Mouse (Mus musculus): ENCODE data around the gene Mrm1. TPM values are rescaled to one million over a fixed set of nuclear protein-coding genes. Genes with fewer than 3 reads are reported as not detected.
A peak's percentile ranks its signal among the peaks of the same experiment; 100 is the strongest.

Mrm1 gene
- total RNA-seq, 2 experiments from 2014 or later: 16.1 to 22.0 TPM

GRCm38 (mm10) chr11:84818085-84818960, 992 bp downstream of the Mrm1 start:
- intact Hi-C loops (cut with DNase I): loop anchor here (5.0 kb wide), 1 partner anchor 391 kb away; no protein-coding TSS in a partner anchor
- DNase-seq: peak; percentile 84 to 89

DNA sequence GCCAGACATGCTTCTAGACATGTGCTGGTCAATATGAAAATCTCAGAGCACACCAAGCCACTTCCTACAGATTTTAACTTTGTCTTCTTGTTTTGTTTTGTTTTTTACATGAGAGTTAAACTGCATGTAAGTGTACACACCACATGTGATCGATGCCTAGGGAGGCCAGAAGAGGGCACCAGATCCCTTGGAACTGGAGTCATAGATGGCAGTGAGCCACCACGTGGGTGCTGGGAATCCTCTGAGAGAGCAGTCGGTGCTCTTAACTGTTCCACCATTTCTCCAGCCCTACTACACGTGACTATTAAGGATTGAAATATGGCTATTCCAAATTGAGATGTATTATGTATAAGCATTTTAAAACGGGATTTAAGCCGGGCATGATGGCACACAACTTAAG, 2.0 kb downstream of the Mrm1 start:
- peak in 1 of 2 experiments; percentile 43 for DNase-seq
- intact Hi-C loops (cut with DNase I): loop anchor here (5.0 kb wide), 1 partner anchor 390 kb away; no protein-coding TSS in a partner anchor

DNA sequence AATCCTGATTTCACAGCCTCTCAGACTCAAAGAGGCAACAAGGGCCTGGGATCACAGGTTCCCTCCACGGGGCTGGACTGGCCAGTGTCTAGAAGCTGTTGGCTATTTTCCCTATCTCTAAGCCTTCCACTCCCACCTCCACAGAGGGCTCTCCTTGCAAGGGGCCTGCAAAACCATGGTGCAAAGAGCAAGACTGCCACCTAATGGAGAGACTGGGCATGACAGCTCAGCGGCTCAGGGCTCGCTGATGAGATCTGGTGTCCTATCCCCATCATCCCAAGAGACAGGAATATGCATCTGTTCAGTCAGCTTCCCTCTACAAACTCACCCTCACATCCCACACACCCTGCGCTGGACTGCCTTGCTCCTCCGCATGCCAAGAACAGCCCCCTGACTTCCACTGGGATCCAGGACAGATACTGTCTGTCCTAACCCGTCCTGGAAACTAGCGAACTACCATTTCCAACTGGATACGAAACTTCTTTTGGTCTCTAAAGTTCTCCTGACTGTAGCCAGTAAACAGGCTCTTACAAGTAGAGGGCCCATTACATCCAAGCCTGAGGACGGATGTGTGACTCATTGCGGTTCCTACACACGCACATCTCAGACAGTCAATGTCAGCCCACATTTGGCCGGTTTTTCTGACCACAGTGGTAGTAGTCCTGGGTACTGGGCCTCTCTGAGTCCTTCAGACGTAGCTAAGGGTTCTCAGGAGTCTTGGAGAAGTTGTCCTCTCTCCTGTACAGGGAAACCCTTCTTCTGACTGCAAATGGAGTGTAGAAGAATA, 5.4 kb downstream of the Mrm1 start:
- intact Hi-C loops (cut with DNase I): no loop called here

DNA sequence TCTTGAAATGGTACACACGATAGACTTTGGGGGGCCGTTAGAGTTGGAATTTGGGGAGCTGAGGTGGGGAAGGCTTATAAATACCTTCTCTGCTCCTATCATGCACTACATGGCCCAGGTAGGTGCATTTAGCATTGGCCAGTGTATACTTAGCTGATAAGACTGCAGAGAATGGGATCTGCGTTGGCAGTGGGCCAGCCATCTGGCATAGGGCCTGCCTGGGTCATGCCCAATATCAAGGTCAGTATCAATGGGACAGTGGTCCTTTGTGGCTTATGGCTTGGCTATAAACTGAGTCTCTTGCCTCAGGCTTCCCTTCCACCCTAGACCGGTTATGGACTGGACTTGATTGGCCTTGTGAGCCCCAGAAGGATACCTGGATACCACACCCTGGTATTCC, 14.9 kb downstream of the Mrm1 start:
- intact Hi-C loops (cut with DNase I): no loop called here
- no peak for DNase-seq

More for the DNA sequence above, 5.4 kb downstream of the Mrm1 start:
- DNase-seq: peak; percentile 70 to 83

DNA sequence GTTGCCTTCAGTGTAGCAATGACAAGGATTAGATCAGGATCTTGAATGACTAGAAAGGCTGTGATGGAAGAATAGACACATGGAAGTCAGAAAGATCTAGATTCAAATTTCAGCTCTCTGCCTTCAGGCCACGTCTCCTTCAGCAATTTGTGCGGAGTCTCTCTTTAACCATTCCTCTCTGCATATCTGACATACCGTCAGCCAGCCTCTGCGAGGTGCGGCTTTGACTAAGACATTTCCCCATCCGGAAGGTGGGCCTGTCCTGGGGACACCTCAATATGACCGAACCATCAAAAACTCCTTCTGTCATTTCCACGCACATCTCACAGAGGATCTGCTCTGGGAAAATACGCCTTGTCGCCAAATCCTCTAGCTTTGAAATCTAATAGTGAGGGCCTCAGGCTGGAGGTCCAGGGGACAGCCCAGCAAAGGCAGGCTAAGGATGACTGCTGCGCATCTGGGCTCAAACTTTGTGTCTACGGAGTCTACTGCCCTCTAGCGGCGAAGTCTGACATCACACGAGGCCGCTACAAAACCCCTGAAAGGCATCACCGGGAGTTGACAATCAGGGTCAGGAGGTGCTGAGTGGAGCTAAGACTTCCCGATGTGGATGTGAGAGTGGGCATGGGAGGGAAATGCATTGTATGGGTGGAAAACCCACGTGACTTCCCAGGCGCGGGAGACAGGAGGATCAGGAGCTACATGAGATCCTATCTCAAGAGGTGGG, 21.5 kb downstream of the Mrm1 start:
- intact Hi-C loops (cut with DNase I): loop anchor here (5.0 kb wide), 1 partner anchor 285 kb away; the partner anchor contains the start of gene Aatf
- DNase-seq: peak; percentile 68 to 82

DNA sequence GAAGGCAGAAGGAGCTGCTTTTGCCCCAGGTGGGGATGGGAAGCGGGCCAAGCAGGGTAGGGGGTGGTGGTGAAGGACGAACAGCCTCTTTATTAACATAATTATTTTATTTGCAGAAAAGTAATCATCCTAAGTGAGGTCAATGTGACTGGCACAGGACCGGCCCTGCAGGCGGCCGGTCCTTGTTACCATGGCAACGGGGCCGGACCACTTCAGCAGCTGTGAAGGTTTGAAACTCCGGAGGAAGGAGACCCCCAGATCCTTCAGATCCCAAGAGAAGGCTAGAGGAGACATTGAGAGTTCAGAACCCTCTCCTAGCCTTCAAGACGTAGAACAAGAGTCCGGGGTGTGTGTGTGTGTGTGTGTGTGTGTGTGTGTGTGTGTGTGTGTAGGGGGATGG, 22.3 kb downstream of the Mrm1 start:
- DNase-seq: no peak
- intact Hi-C loops (cut with DNase I): loop anchor here (5.0 kb wide), 1 partner anchor 285 kb away; the partner anchor contains the start of gene Aatf

DNA sequence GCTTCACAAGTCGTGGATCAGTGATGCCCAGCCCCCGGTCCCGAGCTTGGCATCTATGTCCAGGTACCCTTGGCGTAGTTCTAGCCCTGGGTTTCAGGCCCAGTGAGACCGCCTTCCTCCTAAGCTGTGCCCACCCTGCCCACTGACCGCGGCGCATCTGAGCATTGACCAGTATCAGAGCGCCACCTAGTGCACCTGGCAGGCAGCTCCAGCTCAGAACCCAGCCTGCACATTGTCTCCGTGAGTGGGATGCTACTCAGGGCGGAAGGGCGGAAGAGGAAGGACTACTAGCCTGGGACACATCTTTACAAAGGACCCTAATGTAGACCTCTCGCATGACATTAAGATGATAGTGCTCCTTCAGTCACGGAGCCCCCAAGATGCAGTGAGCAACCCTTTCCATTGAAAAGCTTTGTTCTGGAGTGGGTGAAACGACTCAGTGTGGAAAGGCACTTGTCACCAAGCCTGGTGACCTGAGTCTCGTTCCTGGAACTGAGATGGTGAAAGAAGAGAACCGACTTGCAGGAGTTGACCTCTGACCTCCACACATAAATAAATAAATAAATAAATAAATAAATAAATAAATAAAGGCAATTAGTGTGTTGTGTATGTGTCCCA, 24.7 kb downstream of the Mrm1 start:
- peak; percentile 69 to 82 for DNase-seq
- intact Hi-C loops (cut with DNase I): loop anchor here (1.0 to 5.0 kb wide), 3 partner anchors 72 to 365 kb away; partner anchors contain the start of gene Aatf

- no peak for DNase-seq
- intact Hi-C loops (cut with DNase I): loop anchor here (5.0 kb wide), 1 partner anchor 71 kb away; no protein-coding TSS in a partner anchor
Measured at GRCm38 (mm10) chr11:84793545-84793944, 25.8 kb downstream of the Mrm1 start.

DNA sequence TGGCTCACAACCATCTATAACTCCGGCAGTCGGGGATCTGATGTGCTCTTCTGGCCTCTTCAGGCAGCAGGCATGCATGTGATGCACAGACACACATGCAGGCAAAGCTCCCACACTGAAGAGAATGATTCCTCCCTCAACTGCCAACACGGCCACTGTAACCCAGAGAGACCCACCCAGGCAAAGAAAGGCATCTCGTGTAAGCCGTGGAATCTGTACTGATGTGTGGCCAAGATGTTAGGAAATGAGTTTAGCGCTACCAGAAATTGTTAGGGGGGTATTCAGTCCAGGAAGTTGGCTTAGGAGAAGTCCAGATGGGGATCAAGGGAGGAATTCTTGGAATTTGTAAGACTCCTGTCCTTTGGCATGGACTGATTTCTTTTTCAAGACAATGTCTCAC, 28.9 kb downstream of the Mrm1 start:
- no peak for DNase-seq
- intact Hi-C loops (cut with DNase I): loop anchor here (5.0 kb wide), 1 partner anchor 68 kb away; no protein-coding TSS in a partner anchor

DNA sequence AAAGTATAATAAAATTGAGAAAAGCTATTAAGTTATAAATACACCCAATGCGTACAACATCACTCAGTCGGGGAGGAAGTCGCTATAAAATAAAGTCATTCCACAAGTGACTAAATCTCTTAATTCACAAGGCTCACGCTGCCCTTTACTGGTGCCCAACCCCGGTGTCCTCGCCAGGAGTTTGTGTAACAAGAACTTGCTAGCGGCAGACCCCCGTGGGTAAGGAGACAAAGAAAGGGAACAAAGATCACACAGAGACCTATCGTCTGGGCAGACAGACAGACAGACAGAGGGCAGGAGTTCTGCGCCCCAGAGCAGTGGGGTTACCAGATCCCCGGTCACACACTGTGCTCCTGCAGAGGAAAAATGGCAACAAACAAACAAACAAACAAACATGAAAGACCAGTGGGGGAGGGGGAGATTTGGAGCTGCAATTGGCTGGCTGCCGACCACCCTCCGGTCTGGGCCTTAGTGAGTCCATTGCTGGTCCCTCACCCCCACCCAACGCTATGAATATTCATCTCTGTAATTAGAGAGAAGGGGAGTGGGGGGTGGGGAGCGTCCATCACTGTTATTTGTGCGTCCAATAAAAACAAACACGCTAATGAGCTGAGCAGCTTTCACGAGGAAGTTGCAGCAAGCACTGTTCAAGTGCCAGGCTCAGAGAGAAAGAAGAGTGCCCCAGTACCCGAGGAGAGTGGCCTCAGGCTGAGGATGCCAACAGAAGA, 39.0 kb downstream of the Mrm1 start:
- intact Hi-C loops (cut with DNase I): no loop called here
- no peak for DNase-seq

GRCm38 (mm10) chr11:84775560-84775959, 43.8 kb downstream of the Mrm1 start:
- intact Hi-C loops (cut with DNase I): no loop called here
- DNase-seq: no peak

- DNase-seq: no peak
- intact Hi-C loops (cut with DNase I): no loop called here
Measured at GRCm38 (mm10) chr11:84774870-84775514, 44.3 kb downstream of the Mrm1 start.

- no peak for DNase-seq
- intact Hi-C loops (cut with DNase I): no loop called here
Measured at GRCm38 (mm10) chr11:84767898-84768297, 51.4 kb downstream of the Mrm1 start.

DNA sequence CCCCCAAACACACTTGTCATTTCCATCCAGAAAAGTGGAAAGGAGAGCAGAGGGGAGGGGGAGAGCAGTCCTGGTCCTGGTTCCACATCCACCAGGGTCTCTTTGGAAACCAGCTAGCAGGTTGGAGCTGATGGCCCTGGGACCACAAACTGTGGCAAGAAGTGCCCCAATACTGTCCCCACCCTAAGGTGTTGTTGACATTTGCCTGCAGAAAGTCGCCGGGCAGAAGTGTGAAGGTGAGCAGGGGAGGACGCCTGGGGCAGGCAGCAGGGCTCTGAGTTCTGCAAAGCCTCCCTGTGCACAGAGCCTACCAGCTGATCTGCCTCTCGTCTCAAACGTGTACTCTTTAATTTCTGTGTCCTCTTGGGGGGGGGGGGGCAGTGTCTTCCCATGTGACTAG, 54.2 kb downstream of the Mrm1 start:
- peak; percentile 20 to 27 for DNase-seq
- intact Hi-C loops (cut with DNase I): no loop called here

- intact Hi-C loops (cut with DNase I): no loop called here
- peak; percentile 29 to 30 for DNase-seq
Measured at GRCm38 (mm10) chr11:84764527-84764961, 54.8 kb downstream of the Mrm1 start.

DNA sequence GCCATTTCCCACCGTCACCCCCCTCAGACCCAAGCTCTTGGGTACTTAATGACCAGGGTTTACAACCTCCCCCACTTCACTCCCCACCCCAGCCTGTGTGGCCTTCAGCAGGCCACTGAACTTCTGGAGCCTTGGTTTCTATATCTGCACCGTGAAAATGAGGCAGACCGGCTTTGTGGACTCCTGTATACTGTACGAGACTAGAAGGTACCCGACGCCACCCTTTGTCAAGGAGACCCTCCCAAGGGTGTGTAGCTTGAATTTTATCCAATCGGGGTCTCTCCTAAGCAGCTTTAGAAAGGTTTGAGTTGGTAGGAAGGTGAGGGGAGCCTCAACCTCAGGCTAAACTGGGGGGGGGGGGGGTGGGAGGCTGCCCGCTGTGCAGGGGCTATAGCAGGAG, 55.2 kb downstream of the Mrm1 start:
- no peak for DNase-seq
- intact Hi-C loops (cut with DNase I): no loop called here
